Mouse (Mus musculus) regulatory T cell (primary cell): Measurements from ENCODE around the gene Apol9b.

Experiments used
- in situ Hi-C: fragments of 300-600 bp; cut with MboI, MseI; formaldehyde crosslinking; loops from one replicate; pipeline ENCODE4 v1.15.1; 2025; ENCODE audit warnings: high pct_unique_total_duplicates

Gene Apol9b

GRCm38 (mm10) chr15:77746326-77746725 is 17.5 kb downstream of the Apol9b start:
- in situ Hi-C loops: loop anchor here (5.0 kb wide), 1 partner anchor 54 kb away; no protein-coding TSS in a partner anchor

DNA sequence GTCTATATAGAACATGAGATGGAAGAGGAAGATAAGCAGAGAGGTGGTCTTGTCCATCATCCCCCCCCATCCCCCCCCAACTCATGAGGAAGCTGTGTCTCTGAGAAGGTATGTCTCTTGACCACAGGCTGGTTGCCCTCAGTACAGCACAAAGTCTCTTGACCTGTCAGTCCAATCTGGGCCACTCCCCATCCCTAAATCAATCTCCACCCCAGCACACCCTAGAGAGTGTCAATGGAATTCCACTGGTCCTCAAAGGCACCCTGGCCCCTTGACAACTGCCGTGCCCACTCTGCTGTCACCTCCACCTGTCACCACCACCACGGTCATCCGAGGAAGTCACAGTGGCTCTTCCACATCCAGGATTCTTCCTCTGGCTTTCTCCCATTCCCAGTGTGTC is 19.6 kb downstream of the Apol9b start:
- in situ Hi-C loops: loop anchor here (5.0 kb wide), 1 partner anchor 56 kb away; no protein-coding TSS in a partner anchor

- in situ Hi-C loops: loop anchor here (5.0 kb wide), 1 partner anchor 57 kb away; no protein-coding TSS in a partner anchor
Measured at GRCm38 (mm10) chr15:77749717-77750116, 20.9 kb downstream of the Apol9b start.

DNA sequence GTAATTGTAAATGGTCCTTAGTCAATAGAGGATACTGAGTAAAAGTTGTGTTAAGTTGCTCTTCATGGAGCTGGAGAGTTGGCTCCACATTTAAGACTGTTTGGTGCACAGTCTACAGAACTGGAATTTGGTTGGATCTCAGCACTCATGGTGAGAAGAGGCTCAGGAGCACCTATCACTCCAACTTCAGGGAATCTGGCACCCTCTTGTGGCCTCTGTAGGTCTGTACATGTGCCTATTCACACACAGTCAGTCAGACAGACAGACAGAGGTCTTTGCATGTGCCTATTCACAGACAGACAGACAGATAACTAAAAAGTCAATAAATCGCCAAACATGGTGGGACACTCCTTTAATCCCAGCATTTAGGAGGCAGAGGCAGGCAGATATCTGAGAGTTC is 21.6 kb downstream of the Apol9b start:
- in situ Hi-C loops: no loop called here

DNA sequence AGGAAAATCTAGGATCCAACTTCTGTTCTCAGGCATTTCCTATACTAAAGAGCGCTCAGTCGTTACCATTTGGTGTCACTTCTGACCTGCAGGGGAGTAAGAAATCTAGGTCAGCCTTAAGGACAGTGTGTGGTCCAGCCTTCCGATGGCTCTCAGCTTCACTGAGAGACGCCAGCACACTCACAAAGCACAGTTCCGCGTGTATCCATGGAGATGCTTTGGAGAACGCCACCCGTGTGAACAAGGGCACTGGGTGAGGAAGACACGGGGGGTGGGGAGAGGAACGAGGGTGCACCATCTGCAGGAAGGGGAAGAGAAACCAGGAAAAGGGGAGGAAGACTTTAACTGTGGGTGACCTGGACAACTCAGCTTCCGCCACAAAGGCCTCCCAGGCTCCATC is 23.6 kb downstream of the Apol9b start:
- in situ Hi-C loops: no loop called here

GRCm38 (mm10) chr15:77755132-77755531 is 26.3 kb downstream of the Apol9b start:
- in situ Hi-C loops: no loop called here

- in situ Hi-C loops: no loop called here
Measured at GRCm38 (mm10) chr15:77756081-77756480, 27.2 kb downstream of the Apol9b start.

DNA sequence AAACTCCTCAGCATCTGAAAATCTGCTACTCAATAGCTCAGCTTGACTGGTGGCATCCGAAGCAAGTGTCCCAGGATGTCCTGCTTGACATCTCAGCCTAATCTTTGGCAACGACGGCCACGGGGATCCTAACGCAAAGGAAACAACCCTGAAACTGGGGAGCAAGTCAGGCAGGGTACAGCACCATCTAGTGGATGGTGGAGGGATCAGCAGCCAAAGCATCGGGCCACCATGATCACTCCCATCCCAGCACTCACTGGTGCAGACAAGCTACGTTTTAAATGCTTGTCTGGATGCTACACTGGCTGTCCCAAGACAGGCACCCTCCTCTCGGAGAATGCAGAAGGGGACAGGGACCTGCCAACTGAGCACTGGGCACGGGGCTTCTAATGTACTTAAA is 28.0 kb downstream of the Apol9b start, which contains the start of gene Apol8:
Apol8 (minus strand) TSS at position 156 of the 400 bp plus-strand sequence.
- in situ Hi-C loops: no loop called here

DNA sequence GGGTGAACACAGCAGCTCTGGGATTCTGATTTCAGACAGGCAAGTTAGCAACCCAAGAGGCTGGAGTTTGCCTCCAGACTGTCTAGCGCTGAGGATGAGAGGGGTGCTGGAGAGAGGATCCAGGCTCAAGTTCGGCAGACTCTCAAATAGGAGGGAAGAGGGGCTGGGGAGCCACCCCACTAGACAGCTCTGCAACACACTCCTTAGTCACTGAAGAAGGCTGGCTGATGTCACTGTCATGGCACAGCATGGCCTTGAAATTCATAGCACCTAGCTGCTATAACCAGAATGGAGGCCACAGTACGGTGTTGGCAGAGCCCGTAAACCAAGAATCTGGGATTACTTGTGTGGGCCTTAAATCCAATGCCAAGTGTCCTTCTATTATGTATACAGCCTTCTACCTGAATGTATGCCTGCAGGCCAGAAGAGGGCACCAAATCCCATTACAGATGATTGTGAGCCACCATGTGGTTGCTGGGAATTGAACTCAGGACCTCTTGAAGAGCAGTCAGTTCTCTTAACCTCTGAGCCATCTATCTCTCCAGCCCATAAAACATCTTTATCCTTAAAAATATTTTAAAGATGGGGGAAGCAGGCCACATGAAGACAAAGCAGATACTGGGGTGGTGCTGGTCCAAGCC is 28.9 kb downstream of the Apol9b start:
- in situ Hi-C loops: no loop called here

GRCm38 (mm10) chr15:77760037-77760436 is 31.2 kb downstream of the Apol9b start:
- in situ Hi-C loops: no loop called here

GRCm38 (mm10) chr15:77761083-77761482 is 32.2 kb downstream of the Apol9b start:
- in situ Hi-C loops: no loop called here

GRCm38 (mm10) chr15:77761561-77762380 is 32.9 kb downstream of the Apol9b start:
- in situ Hi-C loops: no loop called here

GRCm38 (mm10) chr15:77763050-77763449 is 34.2 kb downstream of the Apol9b start:
- in situ Hi-C loops: no loop called here

GRCm38 (mm10) chr15:77763702-77764101 is 34.9 kb downstream of the Apol9b start:
- in situ Hi-C loops: no loop called here

DNA sequence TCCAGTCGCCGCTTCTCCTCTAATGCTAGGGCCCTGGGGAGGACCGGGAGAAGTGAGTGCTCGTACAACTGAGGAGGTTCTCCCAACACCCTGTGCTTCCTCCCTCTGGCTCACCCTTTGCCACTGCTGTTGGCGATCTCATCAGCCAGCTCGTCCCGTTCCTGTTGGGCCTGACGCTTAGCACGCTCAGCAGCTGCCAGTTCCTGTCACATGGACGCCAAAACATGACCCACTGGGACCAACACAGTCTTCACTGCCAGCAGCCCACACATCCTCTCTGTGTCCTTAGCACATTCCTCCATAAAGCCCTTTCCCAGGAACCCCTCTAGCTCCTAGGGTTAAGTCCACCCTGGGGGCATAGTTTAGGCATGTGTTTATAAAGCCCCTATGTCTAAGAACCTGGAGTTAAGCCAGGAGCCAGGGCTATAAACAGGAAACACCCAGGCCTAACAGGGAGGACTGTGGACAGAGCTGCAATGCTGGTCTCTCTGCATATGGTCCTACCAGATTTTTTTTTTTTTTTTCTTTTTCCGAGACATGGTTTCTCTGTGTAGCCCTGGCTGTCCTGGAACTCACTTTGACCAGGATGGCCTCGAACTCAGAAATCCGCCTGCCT is 35.7 kb downstream of the Apol9b start:
- in situ Hi-C loops: no loop called here

- in situ Hi-C loops: no loop called here
Measured at GRCm38 (mm10) chr15:77765484-77766093, 36.8 kb downstream of the Apol9b start.

GRCm38 (mm10) chr15:77766981-77767380 is 38.1 kb downstream of the Apol9b start:
- in situ Hi-C loops: no loop called here

DNA sequence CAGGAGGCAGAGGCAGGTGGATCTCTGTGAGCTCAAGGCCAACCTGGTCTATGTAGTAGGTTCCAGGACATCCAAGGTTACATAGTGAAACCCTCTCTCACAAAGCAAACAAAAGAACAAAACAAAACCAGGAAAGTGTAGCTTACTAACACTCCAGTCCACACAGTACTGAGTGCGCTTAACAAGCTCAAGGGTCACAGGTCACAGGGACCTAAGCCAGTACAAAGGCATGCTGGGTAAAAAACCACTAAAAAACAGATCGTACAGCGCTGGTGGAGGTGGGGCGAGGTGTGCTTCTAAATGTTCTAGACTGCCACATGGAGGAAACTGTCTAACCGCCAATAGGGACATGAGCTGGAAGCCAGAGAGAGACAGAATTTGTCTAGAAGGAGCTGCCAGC is 41.5 kb downstream of the Apol9b start:
- in situ Hi-C loops: loop anchor here (5.0 kb wide), 1 partner anchor 152 kb away; no protein-coding TSS in a partner anchor

DNA sequence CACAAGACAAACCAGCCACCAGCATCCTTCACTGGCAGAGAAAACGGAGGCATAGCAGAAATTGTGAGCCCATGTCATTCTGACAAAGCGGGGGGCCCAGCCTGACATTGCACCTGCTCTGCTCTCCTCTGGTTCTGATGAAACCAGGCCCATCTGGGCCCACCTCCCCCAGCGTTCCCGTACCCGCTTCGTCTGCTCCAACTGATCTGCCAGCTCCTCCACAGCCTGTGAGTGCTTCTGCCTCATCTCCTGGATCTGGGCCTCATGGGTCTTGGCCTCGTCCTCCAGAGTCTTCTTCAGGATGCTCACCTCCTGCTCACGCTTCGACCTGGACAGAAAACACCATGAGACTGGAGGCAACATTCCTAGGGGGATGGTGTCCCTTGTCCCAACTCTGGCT is 42.1 kb downstream of the Apol9b start:
- in situ Hi-C loops: loop anchor here (5.0 kb wide), 1 partner anchor 151 kb away; no protein-coding TSS in a partner anchor

GRCm38 (mm10) chr15:77773099-77773915 is 44.5 kb downstream of the Apol9b start:
- in situ Hi-C loops: loop anchor here (5.0 kb wide), 1 partner anchor 149 kb away; no protein-coding TSS in a partner anchor

GRCm38 (mm10) chr15:77774303-77774702 is 45.5 kb downstream of the Apol9b start:
- in situ Hi-C loops: loop anchor here (5.0 kb wide), 1 partner anchor 148 kb away; no protein-coding TSS in a partner anchor
